21 mouse cellular contexts compared by ENCODE assay signal in the genomic region with DNA sequence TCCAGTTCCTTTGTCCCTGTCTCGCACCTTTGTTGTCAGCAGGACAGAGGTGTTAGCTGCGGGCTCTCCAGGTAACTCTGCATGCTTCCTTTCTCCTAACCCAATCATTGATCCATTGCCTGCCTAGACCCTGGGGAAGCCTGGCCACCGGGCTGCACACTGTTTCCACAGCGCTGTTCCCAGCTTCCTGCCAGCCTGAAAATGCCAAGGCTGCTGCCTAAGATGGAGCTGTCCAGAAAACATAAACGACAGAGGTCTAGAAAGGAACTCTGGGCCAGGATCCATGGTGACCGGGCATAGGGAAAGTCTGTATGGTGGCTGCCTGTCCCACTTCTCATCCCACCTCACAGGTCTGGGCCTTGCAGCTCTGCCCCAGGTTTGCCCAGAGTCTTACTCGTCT.
A peak's percentile ranks its signal among the peaks of the same experiment; 100 is the strongest.
DNase-seq lines count a peak whose midpoint lies in the region; ATAC-seq lines count a peak whose summit lies in the region.
"Had no signal": no experiment of that assay in that cellular context is flagged by ENCODE, and none has a peak within 500 bp of the region (broad histone marks: within the 10 kb centered on the region; RNA-seq: fewer than 3 reads in every experiment).

No protein-coding gene starts in this region.

- H3K27me3 ChIP-seq in midbrain, embryonic 13.5 days: no peaks in the 10 kb centered on the region
- no peaks in the 10 kb centered on the region for H3K27me3 ChIP-seq in midbrain, embryonic 14.5 days (ENCODE audit: control insufficient read depth, insufficient read depth, low read length)
- no peaks in the 10 kb centered on the region for H3K27me3 ChIP-seq in kidney, embryonic 14.5 days (ENCODE audit: control insufficient read depth, insufficient read depth, low read length)
- H3K27me3 ChIP-seq: heart, embryonic 12.5 days; hindbrain, embryonic 15.5 days had no signal

- no peak for ATAC-seq in midbrain, embryonic 13.5 days
- ATAC-seq in midbrain, embryonic 14.5 days (ENCODE audit: low FRiP score, low TSS enrichment): no peak
- no peak for ATAC-seq in kidney, embryonic 14.5 days (ENCODE audit: low FRiP score, low TSS enrichment)
- ATAC-seq: CD4-positive, CD25-positive, alpha-beta regulatory T cell, adult 4 months; forebrain, embryonic 16.5 days; inflammation-experienced regulatory T-cells, adult 6 months; intestine, postnatal 0 days had no signal

- 86% methylated on average over 7 of the region's 7 CpGs for WGBS in midbrain, embryonic 13.5 days
- WGBS in midbrain, embryonic 14.5 days: 80% methylated on average over 7 of the region's 7 CpGs
- WGBS in kidney, embryonic 14.5 days: 81% methylated on average over 7 of the region's 7 CpGs

- H3K4me2 ChIP-seq in midbrain, embryonic 13.5 days (replicated peaks): no peak overlapping the region
- H3K4me2 ChIP-seq in midbrain, embryonic 14.5 days (ENCODE audit: low read length): no peak overlapping the region
- no peak overlapping the region for H3K4me2 ChIP-seq in kidney, embryonic 14.5 days (replicated peaks; ENCODE audit: low read depth, low read length)
- H3K4me2 ChIP-seq: heart, embryonic 12.5 days; hindbrain, embryonic 15.5 days had no signal

- H3K9ac ChIP-seq in midbrain, embryonic 13.5 days (replicated peaks): peak overlapping the region; percentile 25; the same call in 1 of the 2 replicates
- no peak overlapping the region for H3K9ac ChIP-seq in midbrain, embryonic 14.5 days (replicated peaks; ENCODE audit: low read length)
- H3K9ac ChIP-seq in kidney, embryonic 14.5 days (ENCODE audit: low read depth, low read length): no peak overlapping the region
- H3K9ac ChIP-seq: heart, embryonic 12.5 days; hindbrain, embryonic 15.5 days had no signal

- no peak overlapping the region for H3K4me3 ChIP-seq in midbrain, embryonic 13.5 days (replicated peaks)
- no peak overlapping the region for H3K4me3 ChIP-seq in midbrain, embryonic 14.5 days (replicated peaks; ENCODE audit: low read depth, low read length)
- no peak overlapping the region for H3K4me3 ChIP-seq in kidney, embryonic 14.5 days (ENCODE audit: low read length)
- H3K4me3 ChIP-seq: embryonic facial prominence, embryonic 10.5 days; gastrocnemius, adult 2 months; heart, embryonic 12.5 days; hindbrain, embryonic 10.5 days; hindbrain, embryonic 15.5 days had no signal

- H3K9me3 ChIP-seq in midbrain, embryonic 13.5 days: no peaks in the 10 kb centered on the region
- H3K9me3 ChIP-seq in midbrain, embryonic 14.5 days (ENCODE audit: control insufficient read depth, low read length): no peaks in the 10 kb centered on the region
- no peaks in the 10 kb centered on the region for H3K9me3 ChIP-seq in kidney, embryonic 14.5 days (ENCODE audit: control insufficient read depth, low read length)
- H3K9me3 ChIP-seq: embryonic facial prominence, embryonic 10.5 days; G1E; heart, embryonic 12.5 days; hindbrain, embryonic 10.5 days; hindbrain, embryonic 15.5 days had no signal

- H3K4me1 ChIP-seq in midbrain, embryonic 13.5 days (replicated peaks): no peaks in the 10 kb centered on the region
- no peaks in the 10 kb centered on the region for H3K4me1 ChIP-seq in midbrain, embryonic 14.5 days (ENCODE audit: control insufficient read depth, insufficient read depth, low read length)
- no peaks in the 10 kb centered on the region for H3K4me1 ChIP-seq in kidney, embryonic 14.5 days (ENCODE audit: control insufficient read depth, insufficient read depth, low read length)
- H3K4me1 ChIP-seq: hindbrain, embryonic 10.5 days; hindbrain, embryonic 15.5 days had no signal

- no peaks in the 10 kb centered on the region for H3K36me3 ChIP-seq in midbrain, embryonic 13.5 days
- no peaks in the 10 kb centered on the region for H3K36me3 ChIP-seq in midbrain, embryonic 14.5 days (ENCODE audit: control insufficient read depth, insufficient read depth, low read length)
- H3K36me3 ChIP-seq in kidney, embryonic 14.5 days (ENCODE audit: control insufficient read depth, insufficient read depth, low read length): no peaks in the 10 kb centered on the region
- H3K36me3 ChIP-seq: embryonic facial prominence, embryonic 10.5 days; heart, embryonic 12.5 days; hindbrain, embryonic 10.5 days had no signal

- DNase-seq in adrenal gland, adult (ENCODE audit: inconsistent age in 2 of 2, low spot score in 1 of 2): peak; percentile 78 to 89
- no peak for DNase-seq in adrenal gland, postnatal 4 days (ENCODE audit: low spot score in 2 of 2)
- DNase-seq in midbrain, embryonic 14.5 days: no peak
- peak; percentile 73 to 79 for DNase-seq in adrenal gland, postnatal 36 days
- no peak for DNase-seq in frontal cortex, postnatal 36 days (ENCODE audit: low spot score in 2 of 2)
- DNase-seq: B cell, adult 2 months; cerebellum, adult 18-20 months; cerebellum, adult 9-11 months; gastrocnemius, adult 2 months; gastrocnemius, postnatal 25 days had no signal

- H3K27ac ChIP-seq in midbrain, embryonic 13.5 days: no peak overlapping the region
- H3K27ac ChIP-seq in midbrain, embryonic 14.5 days (replicated peaks; ENCODE audit: low read depth, low read length): no peak overlapping the region
- no peak overlapping the region for H3K27ac ChIP-seq in kidney, embryonic 14.5 days (ENCODE audit: low read depth, low read length)
- H3K27ac ChIP-seq: embryonic facial prominence, embryonic 10.5 days; gastrocnemius, adult 2 months; hindbrain, embryonic 10.5 days; hindbrain, embryonic 15.5 days had no signal

Comparison
In these comparisons a context has a peak if more than half of its experiments do, and no peak if none do; other contexts are left out.
1. DNase-seq: peak in adrenal gland, adult (2 of 2) and adrenal gland, postnatal 36 days (2 of 2); none in adrenal gland, postnatal 4 days (0 of 2), midbrain, embryonic 14.5 days (single experiment) and frontal cortex, postnatal 36 days (0 of 2).